Comparison of ENCODE assay signal across 16 mouse cellular contexts in the genomic region with DNA sequence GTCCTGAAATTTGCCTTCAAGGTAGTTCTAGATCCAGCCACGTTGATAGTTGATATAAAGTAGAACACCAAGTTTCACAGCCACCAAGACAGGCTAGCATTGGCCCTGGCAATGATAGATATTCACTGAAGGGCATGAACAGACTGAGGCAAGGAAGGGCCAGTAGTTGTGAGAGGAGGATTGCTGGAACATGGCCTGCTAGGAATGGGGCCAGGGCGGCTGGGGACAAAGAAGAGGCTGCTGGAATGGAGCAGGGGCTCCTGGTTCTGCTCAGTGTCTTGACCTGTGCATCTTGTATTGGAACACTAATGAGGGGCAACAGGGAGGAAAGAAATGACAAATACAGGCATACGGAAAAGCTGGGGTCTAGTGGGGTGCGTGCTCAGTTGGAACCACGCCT.
DNase-seq lines count a peak whose midpoint lies in the region.
"Had no signal": no experiment of that assay in that cellular context is flagged by ENCODE, and none has a peak within 500 bp of the region (broad histone marks: within the 10 kb centered on the region; RNA-seq: fewer than 3 reads in every experiment).

No protein-coding gene starts in this region.

- intact Hi-C loops in left cerebral cortex, postnatal 4 days (cut with DNase I), result no loop called here
- intact Hi-C loops in left cerebral cortex, postnatal 14 days (cut with DNase I), result no loop called here

- DNase-seq in cerebellum, postnatal 10 days, result peak; percentile 65 to 79
- DNase-seq in cerebellum, adult 9-11 months, result no peak
- peak; percentile 38 to 52 for DNase-seq in cerebellum, postnatal 14 days
- no peak for DNase-seq in cerebellum, postnatal 36 days
- peak; percentile 27 for DNase-seq in left cerebral cortex, postnatal 4 days
- no peak for DNase-seq in left cerebral cortex, postnatal 14 days (ENCODE audit: low spot score in 2 of 2)
- DNase-seq: adrenal gland, adult 2 months; adrenal gland, adult 8-10 months; adrenal gland, postnatal 10 days; adrenal gland, postnatal 14 days; adrenal gland, postnatal 25 days; adrenal gland, postnatal 36 days; B cell, adult 2 months; cerebellum, adult 11 months; cerebellum, adult 11-12 months; cerebellum, adult 18-20 months had no signal

Comparison
In these comparisons a context has a peak if more than half of its experiments do, and no peak if none do; other contexts are left out.
1. DNase-seq: peak in cerebellum, postnatal 10 days (2 of 2), cerebellum, postnatal 14 days (2 of 2) and left cerebral cortex, postnatal 4 days (single experiment); none in cerebellum, adult 9-11 months (single experiment), cerebellum, postnatal 36 days (0 of 2) and left cerebral cortex, postnatal 14 days (0 of 2).